Mouse (Mus musculus): ENCODE measurements around the gene Psmb6.

Psmb6 gene

DNA sequence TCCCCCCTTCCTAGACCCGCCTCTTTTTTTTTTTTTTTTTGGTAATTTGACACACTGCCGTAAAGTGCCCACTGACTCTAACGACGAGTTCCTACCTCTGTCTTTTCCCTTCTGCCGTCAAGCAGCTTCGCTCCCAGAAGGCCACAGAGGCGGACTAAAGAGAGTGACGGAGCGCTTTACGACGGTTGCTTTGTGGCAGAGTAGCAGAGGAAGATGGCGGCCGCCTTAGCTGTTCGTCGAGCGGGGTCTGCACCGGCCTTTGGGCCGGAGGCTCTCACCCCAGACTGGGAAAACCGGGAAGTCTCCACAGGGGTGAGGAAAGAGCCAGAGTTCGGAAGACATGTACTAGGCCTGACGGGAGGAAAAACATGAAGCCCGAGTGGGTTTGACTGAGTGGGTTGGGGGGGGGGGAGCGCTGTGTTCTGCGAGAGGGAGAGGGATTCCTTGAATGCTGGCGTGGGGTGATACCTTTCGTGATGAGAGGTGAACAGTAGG, at the start of gene Psmb6:
Gene Psmb6 (plus strand): TSS at position 184 of the 495 bp plus-strand sequence.
- peak; percentile 95 for DNase-seq (ENCODE audit: low read depth)

DNA sequence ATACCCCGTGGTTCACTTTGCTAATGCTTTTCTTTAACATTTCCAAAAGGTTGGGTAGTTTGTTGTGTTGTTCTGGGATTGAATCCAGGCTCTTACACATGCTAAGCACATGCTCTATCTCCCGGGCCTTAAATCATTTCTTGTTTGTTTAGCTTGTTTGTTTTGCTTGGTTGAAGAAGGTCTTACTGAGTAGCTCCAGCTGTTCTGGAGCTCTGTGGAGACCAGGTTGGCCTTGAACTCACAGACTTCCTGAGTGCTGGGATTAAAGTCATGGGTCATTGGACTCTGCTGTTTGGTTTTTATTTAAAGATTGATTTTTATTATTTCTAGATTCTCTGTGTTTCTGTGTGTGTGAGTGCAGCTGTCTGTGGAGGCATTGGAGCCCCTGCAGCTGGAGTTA, 39.7 kb upstream of the Psmb6 start:
- DNase-seq (ENCODE audit: low read depth) = peak; percentile 63

DNA sequence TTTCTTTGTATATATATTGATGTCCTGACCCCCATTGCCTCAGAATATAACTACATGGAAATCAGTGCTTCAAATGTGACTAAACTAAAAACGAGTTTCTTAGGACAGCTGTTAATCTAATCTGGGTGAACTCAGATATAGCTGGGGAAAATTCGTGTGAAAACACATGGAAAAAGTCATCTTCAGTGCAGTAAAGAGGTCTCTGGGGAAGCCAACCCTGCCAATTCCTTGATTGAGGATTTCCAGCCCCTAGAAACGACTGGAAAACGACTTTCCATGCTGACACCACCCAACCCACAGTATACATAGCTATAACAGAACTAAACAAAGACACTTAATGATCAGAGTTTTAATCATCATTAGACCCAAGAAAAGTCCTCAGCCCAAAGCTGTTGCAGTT, 37.4 kb upstream of the Psmb6 start:
- DNase-seq (ENCODE audit: low read depth) = no peak

DNA sequence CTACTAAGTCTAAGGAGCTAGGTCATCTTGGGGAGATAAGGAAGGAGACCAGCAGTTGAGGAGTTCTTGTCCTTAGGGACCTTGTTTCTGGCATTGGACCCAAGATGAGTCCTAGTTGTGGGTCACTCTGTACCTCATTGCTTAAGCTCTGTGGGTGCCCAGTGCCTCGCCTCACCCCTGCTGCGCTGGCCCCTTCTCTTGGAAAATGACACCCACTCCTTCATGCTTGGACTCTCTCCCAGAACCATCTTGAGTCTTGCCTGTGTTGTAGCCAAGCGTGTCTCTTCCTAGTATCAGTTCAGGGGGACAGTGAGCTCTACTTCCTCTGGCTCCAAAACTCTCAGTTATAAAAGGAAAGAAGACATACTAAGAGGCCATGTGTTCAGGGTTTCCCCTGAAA, 36.0 kb upstream of the Psmb6 start:
- no peak for DNase-seq (ENCODE audit: low read depth)

DNA sequence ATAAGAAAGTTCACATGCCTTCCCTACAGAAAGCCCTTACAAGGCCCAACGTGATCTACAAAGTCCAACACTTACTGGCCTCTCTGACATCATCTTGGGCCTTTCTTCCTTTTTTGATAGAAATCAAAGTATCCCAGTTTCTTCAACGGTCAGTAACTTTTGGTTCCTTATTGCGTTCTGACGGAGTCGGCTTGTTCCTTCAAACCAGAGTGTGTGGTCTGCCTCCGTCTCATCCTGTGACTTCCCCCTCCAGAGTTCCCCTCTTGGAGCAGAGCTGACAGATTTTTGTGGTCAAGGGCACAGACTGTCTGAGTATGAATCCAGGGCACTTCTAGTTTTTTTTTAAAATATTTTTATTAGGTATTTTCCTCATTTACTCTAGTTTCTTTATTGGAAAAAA, 35.5 kb upstream of the Psmb6 start:
- no peak for DNase-seq (ENCODE audit: low read depth)

DNA sequence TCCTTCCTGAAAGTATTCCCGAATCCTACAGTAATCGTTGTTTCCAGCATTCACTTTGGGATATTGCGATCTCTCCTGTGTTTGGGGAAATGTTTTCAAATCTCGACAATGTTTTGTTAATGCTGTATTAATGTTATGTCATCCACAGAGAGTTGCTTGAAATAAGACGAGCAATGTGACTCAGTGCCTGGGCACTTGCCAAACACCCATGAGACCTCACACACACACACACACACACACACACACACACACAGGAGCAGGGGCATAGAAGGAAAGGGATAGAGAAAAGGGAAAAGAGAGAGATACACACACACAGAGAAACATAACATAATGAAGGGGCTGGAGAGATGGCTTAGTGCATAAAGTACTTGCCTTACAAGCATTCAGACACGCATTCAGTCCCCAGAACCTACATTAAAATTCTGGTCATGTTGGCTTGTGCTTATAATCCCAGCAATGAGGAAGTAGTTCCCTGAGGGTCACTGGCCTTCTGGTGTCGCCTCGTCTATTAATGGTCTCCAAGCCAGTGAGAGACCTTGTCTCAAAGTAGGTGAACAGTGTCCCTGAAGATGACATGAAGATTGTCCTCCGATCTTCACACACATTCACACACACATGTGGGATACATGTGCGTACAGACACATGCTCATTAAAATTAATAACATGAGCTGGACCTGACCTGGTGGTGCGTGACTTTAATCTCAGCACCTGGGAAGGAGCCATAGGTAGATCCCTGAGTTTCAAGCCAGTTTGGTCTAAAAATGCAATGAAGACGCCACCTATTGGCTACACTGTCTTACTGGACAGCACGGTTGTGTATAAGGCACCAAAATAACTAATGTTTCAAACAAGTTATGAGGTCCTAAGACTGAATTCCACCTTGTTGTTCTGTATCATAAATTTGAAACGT, 25.3 kb upstream of the Psmb6 start:
- peak; percentile 75 for DNase-seq (ENCODE audit: low read depth)

DNA sequence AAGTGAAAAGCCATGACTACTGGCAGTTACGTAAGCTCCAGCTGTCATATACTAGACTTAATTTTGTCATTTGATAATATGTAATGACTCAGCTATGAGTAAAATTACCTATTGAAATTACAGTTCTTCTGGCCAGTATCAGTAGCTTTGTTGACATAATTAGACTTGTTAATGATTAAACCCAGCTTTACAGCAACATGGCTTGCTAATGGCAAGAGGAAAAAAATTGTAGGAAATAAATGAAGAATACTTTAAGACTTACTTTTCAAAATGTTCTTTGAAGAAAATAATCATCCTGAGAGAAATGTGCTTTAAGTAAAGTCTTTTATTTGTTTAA, 24.7 kb upstream of the Psmb6 start:
- DNase-seq (ENCODE audit: low read depth) = no peak

DNA sequence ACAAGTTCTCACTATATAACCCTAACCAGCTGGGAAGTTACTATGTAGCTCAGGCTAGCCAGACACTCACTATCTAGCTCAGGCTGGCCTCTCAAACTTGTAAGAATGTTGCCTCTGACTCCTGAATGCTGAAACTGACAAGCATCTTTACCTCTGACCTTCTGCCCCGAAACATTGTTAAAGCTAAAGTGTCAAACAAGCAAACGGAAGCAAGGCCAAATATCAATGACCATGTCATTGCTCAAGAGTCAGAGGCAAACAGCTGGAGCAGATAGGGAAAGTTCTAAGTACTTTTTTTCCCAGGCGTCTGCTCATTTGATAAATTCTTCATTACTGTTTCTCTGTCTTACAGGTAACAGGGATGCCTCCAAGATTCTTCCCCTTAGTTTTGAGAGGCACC, 23.1 kb upstream of the Psmb6 start:
- no peak for DNase-seq (ENCODE audit: low read depth)

DNA sequence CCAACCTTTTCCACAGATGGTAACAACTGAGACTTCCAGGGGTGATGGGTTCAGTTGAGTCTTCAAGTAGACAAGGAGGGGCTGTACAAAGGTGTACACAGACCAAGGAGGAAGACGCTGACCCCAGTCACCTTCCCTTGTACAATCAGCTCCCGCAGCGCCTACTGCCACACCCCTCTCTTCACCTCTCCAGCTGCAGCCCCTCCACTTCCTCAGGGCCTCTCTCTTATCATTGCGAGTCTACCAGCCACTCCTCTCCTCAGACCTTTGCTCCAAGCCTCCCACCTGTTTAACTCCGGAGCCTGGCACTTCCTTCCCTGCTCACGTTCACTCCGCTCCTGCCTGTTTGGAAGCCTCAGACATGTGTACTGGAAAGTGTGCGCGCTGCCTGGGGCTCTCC, 20.2 kb upstream of the Psmb6 start, which contains the start of gene Tm4sf5:
Gene Tm4sf5 (plus strand): TSS at position 275 of the 400 bp plus-strand sequence.
- DNase-seq (ENCODE audit: low read depth) = no peak

DNA sequence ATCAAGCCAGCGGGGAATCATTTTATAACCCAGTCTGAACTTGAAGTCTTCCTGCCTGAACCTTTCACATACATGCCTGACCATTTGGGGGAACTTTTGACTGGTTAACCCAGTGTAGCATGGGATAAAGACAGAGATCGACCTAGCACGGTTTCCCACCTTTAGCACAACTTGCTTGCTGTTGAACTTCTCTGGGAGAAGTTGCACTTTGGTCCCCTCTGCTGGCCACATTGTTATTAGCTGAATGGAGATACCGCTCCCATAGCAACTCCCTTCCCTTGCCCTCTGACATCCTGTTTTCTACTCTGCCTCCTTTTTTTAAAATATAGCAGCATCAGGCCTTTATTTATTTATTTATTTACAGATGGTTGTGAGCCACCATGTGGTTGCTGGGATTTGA, 18.8 kb upstream of the Psmb6 start:
- peak; percentile 84 for DNase-seq (ENCODE audit: low read depth)

DNA sequence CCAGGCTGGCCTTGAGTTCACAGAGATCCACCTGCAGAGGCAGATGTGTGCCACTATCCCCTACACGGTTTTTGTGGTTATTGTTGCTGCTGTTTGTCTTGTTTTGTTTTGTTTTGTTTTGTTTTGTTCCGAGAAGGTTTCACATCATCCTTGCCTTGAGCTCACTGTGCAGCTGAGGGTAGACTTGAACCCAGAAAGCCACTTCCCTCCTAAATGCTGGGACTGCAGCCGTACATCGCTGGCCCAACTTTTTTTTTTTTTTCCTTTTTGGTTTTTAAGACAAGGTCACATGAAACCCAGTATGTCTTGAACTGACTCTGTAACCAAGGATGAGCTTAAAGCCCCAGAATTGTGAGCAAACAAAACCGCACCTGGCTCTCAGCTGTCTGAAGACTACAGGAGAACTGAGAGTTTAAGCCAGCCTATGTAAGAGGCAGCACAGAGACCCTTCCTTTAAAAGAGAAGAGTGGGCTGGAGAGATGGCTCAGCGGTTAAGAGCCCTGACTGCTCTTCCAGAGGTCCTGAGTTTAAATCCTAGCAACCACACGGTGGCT, 18.1 kb upstream of the Psmb6 start:
- DNase-seq (ENCODE audit: low read depth) = no peak

DNA sequence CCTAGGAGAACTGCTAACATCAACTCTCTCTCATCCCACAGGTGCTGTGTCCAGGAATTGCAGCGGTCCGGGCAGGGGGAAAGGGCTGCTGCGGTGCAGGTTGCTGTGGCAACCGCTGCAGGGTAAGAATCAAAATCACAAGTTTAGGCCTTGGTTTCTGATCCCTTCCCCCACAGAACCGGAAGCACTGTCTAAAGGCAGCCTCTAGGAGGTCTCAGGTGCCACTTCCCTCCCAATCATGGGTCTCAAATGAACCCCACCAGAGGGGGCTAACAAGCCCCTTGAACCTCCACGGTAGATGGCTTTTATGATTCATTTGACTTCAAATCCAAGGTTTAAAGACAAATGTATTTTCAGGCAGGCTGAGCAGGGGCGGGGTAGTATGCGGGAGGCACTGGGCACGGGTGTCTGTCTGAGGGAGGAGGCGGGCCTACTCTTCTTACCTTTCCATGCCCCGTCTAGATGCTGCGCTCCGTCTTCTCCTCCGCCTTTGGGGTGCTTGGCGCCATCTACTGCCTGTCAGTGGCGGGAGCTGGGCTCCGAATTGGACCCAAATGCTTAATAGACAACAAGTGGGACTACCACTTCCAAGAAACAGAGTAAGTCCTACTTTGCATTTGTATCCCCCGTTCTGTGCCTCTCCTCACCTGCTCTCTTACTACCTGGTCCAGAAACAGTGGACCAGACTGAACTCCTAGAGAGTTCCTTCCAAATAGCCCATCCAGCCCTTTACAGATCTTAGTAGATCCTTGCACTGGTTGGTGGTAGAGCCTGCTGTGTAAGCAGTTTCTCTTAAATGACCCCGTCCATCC, 15.2 kb upstream of the Psmb6 start:
- peak; percentile 61 for DNase-seq (ENCODE audit: low read depth)

DNA sequence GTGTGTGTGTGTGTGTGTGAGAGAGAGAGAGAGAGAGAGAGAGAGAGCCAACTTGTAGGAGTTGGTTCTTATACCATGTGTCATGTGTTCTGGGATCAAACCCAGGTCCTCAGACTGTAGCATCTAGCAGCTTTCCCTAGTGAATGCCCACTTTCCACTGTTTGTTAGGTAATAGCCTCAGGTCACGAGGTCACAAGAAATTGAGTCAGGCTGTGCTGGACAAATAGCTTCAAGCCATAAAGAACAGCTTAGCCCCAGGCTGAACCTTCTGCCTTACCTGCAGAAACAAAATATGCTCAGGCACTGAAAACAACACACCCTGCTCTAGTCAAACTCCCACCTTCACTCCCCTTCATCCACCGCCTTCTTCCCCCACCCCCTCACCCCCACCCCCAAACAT, 13.9 kb upstream of the Psmb6 start:
- DNase-seq (ENCODE audit: low read depth) = peak; percentile 51

DNA sequence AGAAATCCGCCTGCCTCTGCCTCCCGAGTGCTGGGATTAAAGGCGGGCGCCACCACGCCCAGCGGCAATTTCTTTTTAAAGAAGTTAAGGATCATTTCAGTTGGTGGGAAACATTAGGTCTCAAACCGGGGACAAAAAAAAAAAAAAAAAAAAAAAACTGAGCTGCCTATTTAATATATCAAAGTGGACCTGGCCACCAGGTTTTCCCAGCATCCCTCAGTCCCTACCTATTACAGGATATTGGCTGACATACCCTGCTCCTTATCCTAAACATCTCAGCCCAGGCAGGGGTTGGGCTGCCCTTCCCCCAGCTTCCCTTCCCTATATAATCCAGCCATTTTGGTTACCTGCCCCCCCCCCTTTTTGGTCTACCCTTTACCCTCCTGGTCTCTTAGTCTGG, 13.3 kb upstream of the Psmb6 start:
- no peak for DNase-seq (ENCODE audit: low read depth)

DNA sequence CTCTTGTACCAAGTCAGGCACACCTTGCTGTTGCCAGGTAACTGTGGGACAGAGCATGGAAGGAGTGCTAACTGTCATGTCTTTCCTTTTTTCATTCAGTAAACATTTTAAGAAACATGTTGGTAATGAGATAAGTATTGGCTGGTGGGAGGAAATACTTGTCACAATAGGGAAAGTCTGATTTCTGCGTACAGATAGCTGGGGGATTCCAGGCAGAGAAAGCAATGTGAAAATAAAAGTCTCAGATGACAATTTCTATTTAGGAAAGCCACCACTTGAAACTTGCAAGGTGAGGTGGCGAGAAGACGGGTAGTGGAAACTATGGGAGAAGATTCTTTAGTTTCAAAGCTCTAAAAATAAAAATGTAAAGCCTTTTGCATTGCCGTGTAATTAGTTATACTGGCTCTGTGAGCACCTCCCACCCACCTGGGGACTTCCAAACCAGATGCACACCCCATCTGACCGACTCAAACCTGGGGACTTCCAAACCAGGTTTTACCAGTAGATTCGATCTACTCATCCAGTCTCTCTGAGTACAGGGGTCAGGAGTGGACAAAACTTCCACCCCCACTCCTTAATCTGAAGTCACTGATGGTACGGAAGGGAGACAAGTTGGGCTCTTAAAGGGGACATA, 12.3 kb upstream of the Psmb6 start:
- no peak for DNase-seq (ENCODE audit: low read depth)

DNA sequence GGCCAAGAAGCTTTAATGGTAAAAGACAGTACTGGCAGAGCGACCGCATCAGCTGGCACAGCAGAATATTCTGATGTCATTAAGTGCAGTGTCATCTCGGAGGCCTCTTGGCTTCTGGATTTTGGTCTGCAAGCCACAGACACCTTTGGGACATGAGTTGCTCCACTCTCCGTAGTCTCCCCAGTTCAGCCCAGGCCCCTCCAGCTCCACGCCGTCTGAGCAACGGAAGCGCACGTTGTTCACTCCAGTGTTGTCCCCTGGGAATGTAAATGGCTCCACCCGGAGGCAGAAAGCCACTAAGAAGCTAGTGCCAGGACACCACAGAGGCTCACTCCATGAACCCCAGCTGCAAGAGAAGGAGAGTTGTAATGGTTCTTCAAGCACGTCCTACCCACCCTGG, 11.6 kb upstream of the Psmb6 start:
- no peak for DNase-seq (ENCODE audit: low read depth)

DNA sequence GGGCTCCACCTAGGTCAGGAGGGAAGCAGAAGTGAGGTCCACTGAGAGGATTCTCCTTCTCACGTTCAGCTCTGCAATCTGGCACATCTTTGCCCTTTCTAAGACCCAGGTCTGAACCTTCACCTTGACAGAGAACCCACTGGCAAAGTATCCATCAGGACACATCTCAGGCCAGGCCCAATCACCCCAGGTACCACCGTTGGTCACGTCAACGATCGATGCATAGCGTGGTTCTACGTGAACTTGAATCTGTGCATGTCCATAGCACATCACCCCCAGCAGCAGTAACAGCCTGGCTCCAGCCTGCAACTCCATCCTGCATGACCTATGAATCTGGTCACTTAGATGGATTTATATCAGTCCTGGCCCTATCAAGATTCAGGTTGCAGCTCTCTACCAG, 10.9 kb upstream of the Psmb6 start, which contains the start of gene Vmo1:
Gene Vmo1 (minus strand): TSS at position 329 of the 400 bp plus-strand sequence.
- DNase-seq (ENCODE audit: low read depth) = no peak

DNA sequence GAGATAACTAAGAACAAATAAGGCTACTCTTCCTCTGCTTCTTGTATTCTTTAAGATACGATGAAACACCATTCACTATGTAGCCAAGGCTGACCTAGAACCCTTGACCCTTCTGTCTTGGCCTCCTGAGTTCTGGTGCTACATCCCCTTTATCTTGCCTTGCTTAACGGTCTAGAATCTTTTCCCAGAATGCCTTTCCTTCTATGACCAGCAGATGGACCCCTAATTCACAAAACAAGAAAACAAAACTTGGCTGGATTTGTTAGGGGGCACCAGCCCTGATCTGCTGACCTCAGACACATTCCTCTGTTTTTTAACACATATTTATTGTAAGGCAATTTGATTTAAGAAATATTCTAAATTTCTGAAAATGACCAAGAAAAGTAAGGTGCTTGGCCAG, 8.8 kb upstream of the Psmb6 start:
- peak; percentile 77 for DNase-seq (ENCODE audit: low read depth)

DNA sequence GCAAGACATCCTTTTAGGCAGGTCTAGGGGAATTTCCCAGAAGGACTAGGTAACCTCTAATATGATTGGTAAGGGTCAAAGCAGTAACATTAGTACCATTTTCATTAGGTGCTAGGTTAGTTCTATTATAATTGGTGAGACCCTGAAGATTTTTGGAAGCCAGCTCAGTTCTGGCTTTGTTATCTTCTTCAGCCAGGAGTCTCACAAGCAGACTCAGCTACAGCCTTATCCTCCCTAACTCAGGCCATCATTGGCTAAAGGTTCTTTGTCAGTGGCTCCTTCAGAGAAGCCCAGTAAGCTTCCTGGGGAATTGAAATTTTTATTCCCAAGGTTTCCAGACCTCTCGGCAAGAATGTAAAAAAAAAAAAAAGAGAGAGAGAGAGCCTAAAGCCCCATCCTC, 6.7 kb upstream of the Psmb6 start:
- no peak for DNase-seq (ENCODE audit: low read depth)

DNA sequence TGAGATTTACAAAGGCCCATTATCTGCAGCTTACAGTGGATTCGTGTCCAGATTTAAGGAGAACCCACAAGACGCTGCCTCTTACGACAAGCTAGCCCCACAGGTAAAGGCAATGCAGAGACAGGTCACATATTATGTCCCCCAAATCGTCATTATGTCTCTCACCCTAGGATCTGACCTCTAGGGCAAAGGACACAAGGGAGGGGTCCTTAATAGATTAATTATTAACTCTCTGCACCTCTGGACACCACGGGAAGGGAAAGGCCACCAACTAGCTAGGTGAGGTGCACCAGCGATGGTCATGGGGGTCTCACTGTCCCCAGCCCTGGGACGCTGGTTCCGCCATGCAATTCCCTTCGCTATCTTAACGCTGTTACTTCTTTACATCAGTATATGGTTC, 6.2 kb upstream of the Psmb6 start, which contains the start of gene Gltpd2:
Gene Gltpd2 (plus strand): TSS at position 274 of the 400 bp plus-strand sequence.
- no peak for DNase-seq (ENCODE audit: low read depth)

DNA sequence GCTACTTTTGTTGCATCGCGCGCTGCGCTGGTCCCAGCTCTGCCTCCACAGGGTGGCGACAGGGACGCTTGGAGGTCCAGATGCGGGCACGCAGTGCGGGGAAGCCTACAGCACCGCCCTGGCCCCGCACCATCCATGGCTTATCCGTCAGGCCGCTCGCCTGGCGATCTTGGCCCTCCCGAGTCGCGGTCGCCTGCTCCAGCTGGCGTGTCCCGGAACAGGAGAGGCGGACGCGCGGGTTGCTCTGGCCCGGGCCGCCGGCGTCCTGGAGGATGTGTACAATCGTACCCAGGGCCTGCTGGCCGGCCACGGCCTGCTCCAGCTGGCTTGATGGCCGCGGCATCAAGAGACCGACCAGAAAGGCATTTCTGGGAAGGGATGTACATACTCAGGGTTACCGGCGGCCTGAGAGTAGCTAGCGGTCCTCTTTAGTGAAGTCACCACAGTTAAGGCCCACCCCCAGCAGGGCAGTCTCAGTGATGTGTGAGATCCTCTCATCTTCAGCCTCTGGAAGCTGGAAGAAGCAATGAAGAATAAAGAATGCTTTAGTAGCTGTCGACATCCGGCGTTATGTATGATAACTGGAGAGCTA, 4.9 kb upstream of the Psmb6 start:
- DNase-seq (ENCODE audit: low read depth) = no peak
